Mouse (Mus musculus): ENCODE data around the gene Dxo. TPM values are rescaled to one million over a fixed set of nuclear protein-coding genes. Genes with fewer than 3 reads are reported as not detected.

Gene Dxo
- polyA plus RNA-seq, 1 experiment from 2014 or later: 63.3 TPM

DNA sequence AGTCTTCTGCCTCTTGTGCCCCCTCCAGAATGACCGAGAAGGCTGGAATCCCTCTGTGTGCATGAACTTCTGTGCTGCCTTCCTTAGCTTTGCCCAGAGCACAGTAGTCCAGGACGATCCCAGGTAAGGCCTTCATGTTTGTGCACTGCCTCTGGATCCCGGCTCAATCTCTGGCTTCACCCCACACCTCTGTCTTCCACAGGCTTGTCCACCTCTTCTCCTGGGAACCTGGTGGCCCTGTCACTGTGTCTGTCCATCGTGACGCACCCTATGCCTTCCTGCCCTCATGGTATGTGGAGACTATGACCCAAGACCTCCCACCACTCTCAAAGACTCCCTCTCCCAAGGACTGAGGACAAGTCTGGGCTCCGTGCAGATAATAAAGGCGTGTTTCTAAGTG lies 2.0 kb downstream of the Dxo start:
- peak overlapping the region; percentile 6; the same call in 1 of the 2 replicates for H3K4me2 ChIP-seq
- no peak overlapping the region for H3K4me3 ChIP-seq
- H3K36me3 ChIP-seq: peaks cover 43% of the 10 kb centered on the region

DNA sequence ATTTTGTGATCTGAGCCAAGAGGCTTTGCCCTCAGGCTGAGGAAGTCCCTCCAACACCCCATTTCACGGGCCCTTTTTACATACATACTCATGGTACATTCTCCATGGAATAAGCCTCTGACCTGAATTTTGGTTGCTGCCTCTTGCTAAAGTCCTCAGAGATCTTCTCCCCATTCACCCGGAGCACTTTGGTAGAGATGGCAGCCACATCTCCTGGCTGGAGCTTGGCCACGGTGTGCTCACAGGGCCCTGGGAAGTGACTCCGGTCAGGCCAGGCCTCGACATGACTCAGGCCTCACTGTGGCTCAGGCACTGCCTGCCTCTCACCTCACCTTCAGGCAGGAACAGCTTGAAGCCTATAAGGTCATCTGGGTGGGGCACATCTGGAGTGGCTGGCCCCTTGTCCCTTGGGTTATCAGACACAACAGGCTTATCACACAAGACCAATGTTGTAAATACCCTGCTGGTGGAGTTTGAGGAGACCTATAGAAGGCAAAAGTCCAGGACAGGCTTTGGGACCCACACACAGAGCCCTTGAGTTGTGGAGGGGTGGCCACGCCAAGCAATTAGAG lies 4.0 kb downstream of the Dxo start:
- Histone ChIP-seq H3K36me3 (peaks cover 62% of the 10 kb centered on the region), H3K9me3 (no peaks in the 10 kb centered on the region), H3K27ac (no peak overlapping the region), H3K9ac (no peak overlapping the region), H3K4me2 (no peak overlapping the region), H3K4me3 (no peak overlapping the region), H3K27me3 (no peaks in the 10 kb centered on the region), H3K4me1 (peaks cover 14% of the 10 kb centered on the region)
- ATAC-seq (ENCODE audit: borderline replicate concordance, extremely low read depth, low FRiP score, low TSS enrichment): no peak
- 83% methylated on average over 6 of the region's 6 CpGs for WGBS

More for the DNA sequence above, 2.0 kb downstream of the Dxo start:
- Histone ChIP-seq H3K9ac (no peak overlapping the region), H3K27me3 (no peaks in the 10 kb centered on the region), H3K9me3 (no peaks in the 10 kb centered on the region), H3K4me1 (peaks cover 18% of the 10 kb centered on the region), H3K27ac (no peak overlapping the region)
- ATAC-seq (ENCODE audit: borderline replicate concordance, extremely low read depth, low FRiP score, low TSS enrichment): no peak
- 83% methylated on average over 7 of the region's 7 CpGs for WGBS

DNA sequence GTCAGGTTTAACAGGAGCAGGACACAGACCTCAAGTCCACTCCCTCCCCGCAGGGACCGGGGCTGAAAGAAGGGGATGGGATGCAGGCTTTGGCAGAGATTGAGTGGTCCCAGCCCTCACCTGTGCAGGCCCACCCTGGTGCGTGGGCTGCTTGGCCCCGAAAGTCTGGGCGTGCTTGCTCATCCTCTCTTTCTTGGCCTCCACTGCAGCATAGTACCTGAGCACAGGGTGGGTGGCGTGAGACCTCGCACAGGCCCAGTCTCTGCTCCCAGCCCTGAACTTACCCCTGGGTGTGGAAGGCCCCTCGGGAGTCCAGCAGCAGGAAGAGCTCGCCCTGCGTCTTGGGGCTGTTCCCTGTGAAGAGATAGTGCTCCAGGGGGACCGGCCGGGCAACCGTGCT lies 8.1 kb downstream of the Dxo start:
- ATAC-seq (ENCODE audit: borderline replicate concordance, extremely low read depth, low FRiP score, low TSS enrichment): no peak
- H3K27me3 ChIP-seq: no peaks in the 10 kb centered on the region
- H3K36me3 ChIP-seq: peaks cover 71% of the 10 kb centered on the region
- no peaks in the 10 kb centered on the region for H3K9me3 ChIP-seq
- H3K4me1 ChIP-seq: peaks cover 7% of the 10 kb centered on the region
- no peak overlapping the region for H3K27ac ChIP-seq
- 90% methylated on average over 13 of the region's 13 CpGs for WGBS
- H3K4me2 ChIP-seq: no peak overlapping the region
- H3K9ac ChIP-seq: no peak overlapping the region
- H3K4me3 ChIP-seq: no peak overlapping the region

DNA sequence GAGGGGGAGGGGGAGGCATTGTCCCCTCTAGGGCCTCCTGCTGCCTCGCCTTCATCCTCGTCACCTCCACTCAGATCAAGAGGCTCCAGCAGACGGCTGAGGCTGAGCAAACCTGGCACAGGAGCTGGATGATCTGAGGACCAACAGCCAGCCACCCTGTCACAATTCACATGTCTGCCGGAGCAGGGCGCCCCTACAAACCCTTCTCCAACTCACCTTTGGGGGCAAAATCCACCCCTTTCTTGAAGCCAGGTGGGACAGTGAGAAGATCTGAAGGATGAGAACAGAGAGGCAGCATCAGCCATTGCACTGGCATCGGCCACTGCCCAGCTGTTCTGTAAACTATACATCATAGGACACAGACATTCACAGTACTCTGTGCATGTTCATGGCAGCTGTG lies 10.4 kb downstream of the Dxo start:
- Histone ChIP-seq H3K4me1 (peaks cover 20% of the 10 kb centered on the region), H3K9me3 (no peaks in the 10 kb centered on the region), H3K27me3 (no peaks in the 10 kb centered on the region), H3K36me3 (peaks cover 53% of the 10 kb centered on the region), H3K9ac (no peak overlapping the region), H3K4me3 (no peak overlapping the region), H3K27ac (no peak overlapping the region), H3K4me2 (no peak overlapping the region)
- ATAC-seq (ENCODE audit: borderline replicate concordance, extremely low read depth, low FRiP score, low TSS enrichment): no peak
- WGBS: 84% methylated on average over 6 of the region's 6 CpGs

GRCm38 (mm10) chr17:34847615-34848014 lies 10.8 kb downstream of the Dxo start:
- Histone ChIP-seq H3K9ac (no peak overlapping the region), H3K4me3 (no peak overlapping the region), H3K4me1 (peaks cover 20% of the 10 kb centered on the region), H3K36me3 (peaks cover 53% of the 10 kb centered on the region), H3K27me3 (no peaks in the 10 kb centered on the region), H3K9me3 (no peaks in the 10 kb centered on the region), H3K27ac (no peak overlapping the region), H3K4me2 (no peak overlapping the region)
- ATAC-seq (ENCODE audit: borderline replicate concordance, extremely low read depth, low FRiP score, low TSS enrichment): no peak
- WGBS: 91% methylated on average over 7 of the region's 7 CpGs

DNA sequence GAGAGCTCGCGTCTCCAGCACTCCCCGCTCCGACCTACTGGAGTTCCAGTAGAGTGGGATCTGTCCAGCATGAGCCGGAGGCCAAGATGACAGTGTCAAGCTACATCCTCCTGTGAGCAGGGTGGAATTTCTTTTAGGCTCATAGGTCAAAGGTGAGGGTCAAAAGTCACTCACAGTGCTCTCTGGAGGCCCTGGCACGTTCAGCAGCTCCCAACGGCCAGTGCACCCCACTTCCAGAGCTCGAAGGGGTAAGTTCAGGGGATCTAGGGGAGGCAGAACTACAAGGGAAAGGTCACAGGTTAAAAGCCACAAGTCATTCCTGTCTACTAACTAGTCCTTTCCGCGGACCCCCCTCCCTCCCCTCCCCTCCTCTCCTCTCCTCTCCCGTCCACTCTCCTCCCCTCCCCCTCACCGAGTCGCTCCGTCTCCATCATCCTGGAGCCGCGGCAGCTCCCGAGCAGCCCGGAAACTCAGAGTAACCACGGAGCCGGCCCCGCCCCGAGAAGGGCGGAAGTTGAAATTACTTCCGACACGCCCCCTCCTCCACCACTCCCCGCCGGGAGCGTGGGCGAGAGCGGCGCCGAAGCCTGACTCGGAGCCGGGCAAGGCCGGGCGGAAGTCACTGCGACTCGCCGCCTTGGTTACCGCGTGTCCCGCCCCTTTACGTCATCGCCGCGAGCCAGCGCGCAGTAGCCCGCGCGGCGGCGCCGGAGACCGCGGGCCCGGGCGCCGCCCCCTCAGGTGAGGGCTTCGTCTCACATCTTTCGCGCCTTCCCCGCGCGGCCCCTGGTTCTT lies 13.1 kb downstream of the Dxo start, which contains the start of the genes Skiv2l and Nelfe:
Gene Skiv2l, minus strand, starts transcription at position 489 of the 795 bp plus-strand sequence.
Gene Nelfe, plus strand, starts transcription at position 670 of the 795 bp plus-strand sequence.
- Histone ChIP-seq H3K27me3 (no peaks in the 10 kb centered on the region), H3K9me3 (no peaks in the 10 kb centered on the region), H3K36me3 (peaks cover 57% of the 10 kb centered on the region), H3K4me2 (peak within 1 kb of the TSS; percentile 94), H3K4me1 (peaks cover 20% of the 10 kb centered on the region), H3K9ac (peak within 1 kb of the TSS; percentile 83), H3K4me3 (peak within 1 kb of the TSS; percentile 82), H3K27ac (0 out of 2 replicates have a peak within 1 kb of the TSS, but pooled peaks have one; percentile 0)
- under 1% methylated on average over 65 of the region's 65 CpGs for WGBS
- peak; percentile 97 for ATAC-seq (ENCODE audit: borderline replicate concordance, extremely low read depth, low FRiP score, low TSS enrichment)

GRCm38 (mm10) chr17:34850517-34851125 lies 13.8 kb downstream of the Dxo start:
- H3K4me2 ChIP-seq: peak overlapping the region; percentile 94
- no peak for ATAC-seq (ENCODE audit: borderline replicate concordance, extremely low read depth, low FRiP score, low TSS enrichment)
- no peaks in the 10 kb centered on the region for H3K27me3 ChIP-seq
- no peak overlapping the region for H3K27ac ChIP-seq
- H3K4me1 ChIP-seq: peaks cover 20% of the 10 kb centered on the region
- H3K4me3 ChIP-seq: peak overlapping the region; percentile 82
- H3K9me3 ChIP-seq: no peaks in the 10 kb centered on the region
- under 1% methylated on average over 25 of the region's 25 CpGs for WGBS
- peaks cover 58% of the 10 kb centered on the region for H3K36me3 ChIP-seq
- H3K9ac ChIP-seq: peak overlapping the region; percentile 83

DNA sequence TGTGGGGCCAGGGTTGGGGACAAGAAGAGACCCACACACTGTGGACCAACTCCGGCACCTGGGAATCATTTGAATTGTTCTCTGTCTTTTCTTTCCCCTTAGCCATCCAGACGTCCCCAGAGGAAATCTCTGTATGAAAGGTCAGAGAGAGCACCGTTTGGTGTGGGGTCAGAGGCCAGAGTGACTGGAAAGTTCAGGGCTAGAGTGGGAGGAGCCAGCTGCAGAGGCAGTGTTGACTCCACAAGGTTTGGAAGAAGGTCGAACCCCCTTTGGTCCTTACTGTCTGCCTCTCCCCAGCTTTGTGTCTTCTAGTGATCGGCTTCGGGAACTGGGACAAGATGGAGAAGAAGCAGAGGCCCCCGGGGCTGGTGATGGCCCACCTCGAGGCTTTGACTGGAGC lies 16.7 kb downstream of the Dxo start:
- no peak for ATAC-seq (ENCODE audit: borderline replicate concordance, extremely low read depth, low FRiP score, low TSS enrichment)
- 69% methylated on average over 8 of the region's 8 CpGs for WGBS
- H3K4me3 ChIP-seq: no peak overlapping the region
- H3K27me3 ChIP-seq: no peaks in the 10 kb centered on the region
- H3K4me2 ChIP-seq: no peak overlapping the region
- no peak overlapping the region for H3K27ac ChIP-seq
- peaks cover 20% of the 10 kb centered on the region for H3K4me1 ChIP-seq
- H3K9ac ChIP-seq: no peak overlapping the region
- no peaks in the 10 kb centered on the region for H3K9me3 ChIP-seq
- peaks cover 48% of the 10 kb centered on the region for H3K36me3 ChIP-seq

- H3K9me3 ChIP-seq: no peaks in the 10 kb centered on the region
- peaks cover 13% of the 10 kb centered on the region for H3K4me1 ChIP-seq
- H3K36me3 ChIP-seq: peaks cover 48% of the 10 kb centered on the region
- no peaks in the 10 kb centered on the region for H3K27me3 ChIP-seq
- no peak for ATAC-seq (ENCODE audit: borderline replicate concordance, extremely low read depth, low FRiP score, low TSS enrichment)
- 67% methylated on average over 3 of the region's 3 CpGs for WGBS
- no peak overlapping the region for H3K27ac ChIP-seq
- H3K4me2 ChIP-seq: no peak overlapping the region
- H3K9ac ChIP-seq: no peak overlapping the region
- H3K4me3 ChIP-seq: no peak overlapping the region
Measured at GRCm38 (mm10) chr17:34854761-34855160, 17.9 kb downstream of the Dxo start.

- peaks cover 10% of the 10 kb centered on the region for H3K4me1 ChIP-seq
- no peak overlapping the region for H3K27ac ChIP-seq
- no peak overlapping the region for H3K9ac ChIP-seq
- no peak for ATAC-seq (ENCODE audit: borderline replicate concordance, extremely low read depth, low FRiP score, low TSS enrichment)
- H3K4me2 ChIP-seq: no peak overlapping the region
- WGBS: 29% methylated on average over 3 of the region's 3 CpGs
- H3K4me3 ChIP-seq: no peak overlapping the region
- H3K9me3 ChIP-seq: no peaks in the 10 kb centered on the region
- peaks cover 48% of the 10 kb centered on the region for H3K36me3 ChIP-seq
- no peaks in the 10 kb centered on the region for H3K27me3 ChIP-seq
Measured at GRCm38 (mm10) chr17:34855825-34856224, 19.0 kb downstream of the Dxo start.

GRCm38 (mm10) chr17:34858670-34859069 lies 21.9 kb downstream of the Dxo start:
- no peak for ATAC-seq (ENCODE audit: borderline replicate concordance, extremely low read depth, low FRiP score, low TSS enrichment)
- Histone ChIP-seq H3K9me3 (no peaks in the 10 kb centered on the region), H3K27me3 (no peaks in the 10 kb centered on the region), H3K4me2 (no peak overlapping the region), H3K4me1 (no peaks in the 10 kb centered on the region), H3K4me3 (no peak overlapping the region), H3K9ac (no peak overlapping the region), H3K36me3 (peaks cover 34% of the 10 kb centered on the region), H3K27ac (no peak overlapping the region)
- WGBS: 79% methylated on average over 4 of the region's 4 CpGs

- no peaks in the 10 kb centered on the region for H3K27me3 ChIP-seq
- H3K4me2 ChIP-seq: no peak overlapping the region
- H3K36me3 ChIP-seq: peaks cover 16% of the 10 kb centered on the region
- 80% methylated on average over 9 of the region's 9 CpGs for WGBS
- no peaks in the 10 kb centered on the region for H3K9me3 ChIP-seq
- ATAC-seq (ENCODE audit: borderline replicate concordance, extremely low read depth, low FRiP score, low TSS enrichment): no peak
- H3K9ac ChIP-seq: no peak overlapping the region
- H3K4me3 ChIP-seq: no peak overlapping the region
- H3K4me1 ChIP-seq: no peaks in the 10 kb centered on the region
- H3K27ac ChIP-seq: no peak overlapping the region
Measured at GRCm38 (mm10) chr17:34860514-34860913, 23.7 kb downstream of the Dxo start.
